Mouse (Mus musculus): Measurements from ENCODE around the gene Pink1.

The Pink1 gene

DNA sequence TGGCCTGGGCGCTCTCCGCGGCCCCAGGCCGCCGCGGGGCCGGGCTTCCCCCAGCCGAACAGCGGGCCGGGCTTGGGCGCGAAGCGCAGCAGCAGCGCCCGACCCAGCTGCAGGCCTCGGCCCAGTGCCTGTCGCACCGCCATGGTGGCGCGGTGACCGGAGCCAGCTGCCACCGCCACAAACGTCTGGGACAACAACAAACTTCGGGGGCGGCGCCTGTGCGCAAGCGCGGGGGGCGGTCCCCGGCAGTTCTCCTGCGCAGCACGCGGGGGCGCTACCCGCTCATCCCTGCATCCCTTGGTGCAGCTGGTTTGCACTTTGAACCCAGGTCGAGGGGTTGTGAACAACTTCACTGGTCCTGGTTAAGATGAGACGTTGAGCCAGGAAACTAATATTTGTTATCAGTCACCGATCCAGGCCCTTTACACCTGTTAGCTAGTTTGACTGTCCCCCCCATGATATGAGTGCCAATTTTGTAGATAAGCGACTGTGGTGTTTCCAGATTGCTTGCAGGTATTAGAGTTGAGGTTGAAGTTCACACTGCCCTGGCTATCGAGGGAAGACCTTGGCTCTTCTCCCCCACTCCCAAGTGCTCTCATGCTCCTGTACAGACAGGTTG is at the start of gene Pink1:
Pink1 (minus strand) TSS at position 231 of the 619 bp plus-strand sequence.
- DNase-seq, result peak; percentile 92

DNA sequence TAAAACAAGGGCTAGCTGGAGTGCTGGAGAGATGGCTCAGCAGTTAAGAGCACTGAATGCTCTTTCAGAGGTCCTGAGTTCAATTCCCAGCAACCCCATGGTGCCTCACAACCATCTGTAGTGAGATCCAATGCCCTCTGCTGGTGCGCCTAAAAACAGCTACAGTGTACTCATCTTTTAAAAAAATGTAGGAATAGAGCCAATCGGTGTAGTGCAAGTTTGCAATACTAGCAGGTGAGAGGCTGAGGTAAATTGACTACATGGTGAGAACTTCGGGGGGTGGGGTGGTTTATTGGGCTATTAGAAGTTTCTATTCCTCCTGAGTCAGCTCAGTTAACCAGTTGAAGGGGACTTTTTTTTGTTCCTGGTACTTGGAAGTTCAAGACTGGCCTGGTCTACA is 49.0 kb upstream of the Pink1 start:
- DNase-seq, result no peak

DNA sequence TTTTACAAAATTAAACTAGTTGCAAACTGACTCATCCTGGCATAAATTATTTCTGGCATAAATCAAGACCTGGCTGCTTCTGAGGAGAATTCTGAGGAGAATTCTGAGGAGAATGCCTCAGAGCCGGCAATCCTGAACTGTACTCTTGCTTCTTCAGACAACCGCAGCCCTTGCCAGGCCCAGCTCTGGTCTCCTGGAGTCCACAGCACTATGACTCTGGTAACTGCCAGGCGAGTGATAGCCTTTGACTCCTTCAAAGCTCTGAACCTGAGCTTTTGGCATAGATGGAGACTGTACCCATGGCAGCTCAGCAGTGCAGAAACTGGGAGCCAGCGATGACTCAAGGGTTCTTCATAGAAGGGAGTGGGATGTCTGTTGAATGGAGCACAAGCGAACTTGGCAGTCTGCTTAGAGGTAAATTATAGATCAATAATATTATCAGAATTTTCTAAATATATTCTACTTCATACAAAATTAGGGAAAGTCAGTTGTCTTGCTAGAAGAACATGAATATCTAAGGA is 44.9 kb upstream of the Pink1 start:
- DNase-seq, result no peak

DNA sequence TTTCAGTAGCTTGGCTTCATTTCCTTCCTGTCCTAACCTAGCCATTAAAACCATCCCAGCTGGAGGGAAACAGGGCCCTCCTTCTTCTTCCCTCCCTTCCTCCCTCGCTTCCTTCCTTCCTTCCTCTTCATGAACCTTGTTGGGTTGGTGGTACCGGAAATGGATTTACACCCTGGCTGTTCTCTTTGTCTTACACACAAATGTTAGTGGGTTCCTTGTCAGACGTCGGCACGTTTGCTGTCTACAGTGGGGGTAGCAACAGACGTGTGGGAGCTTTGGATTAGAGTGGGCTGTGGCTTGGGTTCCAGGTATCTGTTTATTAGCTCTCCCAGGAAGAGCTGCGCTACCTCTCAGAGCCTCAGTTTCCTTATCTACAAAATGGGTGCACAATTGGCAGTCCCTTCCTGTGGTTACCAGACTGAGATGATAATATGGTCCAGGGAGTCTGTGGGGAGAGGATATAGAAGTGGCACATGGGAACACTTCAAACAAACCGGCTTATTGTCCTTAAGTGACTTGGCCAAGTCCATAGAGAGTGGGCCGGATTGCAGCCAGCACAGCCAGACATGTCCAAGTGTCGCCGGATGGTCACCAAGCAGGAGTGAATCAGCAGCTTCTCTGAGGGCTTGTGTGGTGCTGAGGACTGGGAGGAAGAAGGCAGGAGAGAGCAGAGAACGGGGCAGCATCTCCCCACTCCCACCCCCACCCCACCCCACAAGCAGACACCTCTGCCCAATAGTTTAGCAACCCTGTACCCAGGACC is 42.6 kb upstream of the Pink1 start:
- DNase-seq, result no peak

DNA sequence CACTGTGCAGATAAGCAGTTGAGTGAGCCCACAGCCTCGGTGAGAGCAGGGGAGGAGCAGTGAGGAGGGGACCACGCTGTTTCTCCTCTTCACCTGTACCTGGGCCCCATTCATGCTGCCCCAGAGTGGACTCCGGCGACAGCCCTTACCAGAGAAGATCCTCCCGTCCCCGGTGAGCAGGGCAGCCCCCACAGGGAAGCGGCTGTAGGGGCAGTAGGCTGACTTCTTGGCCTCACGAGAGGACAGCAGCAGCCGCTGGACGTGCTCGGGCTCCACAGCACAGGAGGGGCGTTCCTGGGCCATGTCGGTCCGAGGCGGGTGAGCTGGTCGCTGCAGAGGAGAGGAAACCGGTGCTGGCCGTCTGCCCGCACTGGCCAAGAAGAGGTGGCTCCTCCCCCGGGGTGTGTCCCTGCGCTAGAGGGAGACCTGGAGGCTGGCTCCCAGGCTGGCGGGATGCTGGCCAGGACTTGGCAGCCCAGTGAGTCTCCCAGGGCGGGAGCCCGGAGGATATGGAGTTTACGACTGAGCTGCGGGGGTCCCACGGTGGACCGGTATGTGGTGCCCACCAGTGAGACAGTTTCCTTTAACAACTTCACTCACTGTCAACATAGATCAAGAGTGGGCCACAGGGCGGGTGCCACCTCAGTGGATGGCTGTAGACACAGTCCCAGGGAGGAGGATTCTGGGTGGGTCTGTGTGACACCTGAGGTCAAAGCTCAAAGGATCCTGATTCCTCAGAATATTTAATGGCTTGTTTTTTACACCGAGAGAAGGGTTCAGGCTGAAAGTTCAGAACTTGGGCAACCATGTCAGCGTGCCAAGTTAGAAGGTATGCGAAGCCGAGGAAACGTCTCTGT is 41.8 kb upstream of the Pink1 start, which contains the start of gene Cda:
Cda (minus strand) TSS at position 352 of the 857 bp plus-strand sequence.
- DNase-seq, result no peak

DNA sequence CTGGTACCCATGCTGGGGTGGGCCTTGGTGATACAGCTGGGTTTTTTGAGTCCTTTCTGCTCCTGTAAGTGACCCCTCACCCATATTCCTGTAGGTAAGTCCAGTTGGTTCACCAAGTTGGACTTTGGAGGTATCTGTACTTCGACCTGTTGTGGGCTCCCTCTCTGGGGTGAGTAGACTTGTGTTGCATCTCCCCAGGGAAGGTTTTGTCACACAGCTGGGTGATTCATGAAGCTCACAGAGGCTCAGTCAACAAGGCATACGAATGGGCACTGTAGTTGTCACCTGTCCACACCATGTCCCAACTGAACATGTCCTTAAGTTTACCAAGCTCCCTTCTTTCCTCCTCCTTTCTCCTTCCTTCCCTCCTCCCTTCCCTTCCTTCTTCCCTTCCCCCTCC is 40.5 kb upstream of the Pink1 start:
- no peak for DNase-seq

DNA sequence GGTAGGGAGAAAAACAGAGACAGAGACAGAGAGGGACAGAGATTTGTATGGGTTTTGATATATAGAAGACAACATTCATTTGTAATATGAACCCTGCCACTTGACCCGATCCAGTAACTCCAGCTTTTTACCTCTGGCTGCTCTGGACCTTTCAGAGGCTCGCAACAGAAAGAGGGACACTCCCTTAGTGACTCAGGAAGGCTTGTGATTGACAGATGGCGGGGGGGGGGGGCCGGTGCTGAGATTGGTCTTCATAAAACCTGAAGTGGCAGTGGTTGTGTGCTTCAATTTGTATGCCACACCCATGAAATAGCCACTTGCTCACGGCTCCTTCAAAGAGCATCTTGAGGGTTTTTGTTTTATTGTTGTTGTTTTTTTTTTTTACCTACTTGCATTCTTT is 37.4 kb upstream of the Pink1 start:
- DNase-seq, result no peak

DNA sequence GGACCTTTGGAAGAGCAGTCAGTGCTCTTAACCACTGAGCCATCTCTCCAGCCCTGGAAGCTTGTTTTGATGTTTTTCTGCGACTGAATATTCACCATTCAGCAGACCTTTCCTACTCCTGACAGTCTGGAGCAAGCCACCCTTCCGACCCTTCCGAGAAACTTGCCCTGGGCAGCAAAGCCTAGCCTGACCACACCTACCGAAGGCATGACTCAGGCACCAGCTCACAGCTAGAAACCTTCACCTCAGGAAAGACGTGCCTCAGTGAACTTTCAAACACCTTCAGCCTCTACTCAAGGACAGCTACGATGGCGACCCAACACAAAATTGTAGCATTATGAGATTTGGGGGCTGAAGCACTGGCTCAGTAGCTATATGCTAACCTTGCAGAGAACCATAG is 36.8 kb upstream of the Pink1 start:
- DNase-seq, result no peak

DNA sequence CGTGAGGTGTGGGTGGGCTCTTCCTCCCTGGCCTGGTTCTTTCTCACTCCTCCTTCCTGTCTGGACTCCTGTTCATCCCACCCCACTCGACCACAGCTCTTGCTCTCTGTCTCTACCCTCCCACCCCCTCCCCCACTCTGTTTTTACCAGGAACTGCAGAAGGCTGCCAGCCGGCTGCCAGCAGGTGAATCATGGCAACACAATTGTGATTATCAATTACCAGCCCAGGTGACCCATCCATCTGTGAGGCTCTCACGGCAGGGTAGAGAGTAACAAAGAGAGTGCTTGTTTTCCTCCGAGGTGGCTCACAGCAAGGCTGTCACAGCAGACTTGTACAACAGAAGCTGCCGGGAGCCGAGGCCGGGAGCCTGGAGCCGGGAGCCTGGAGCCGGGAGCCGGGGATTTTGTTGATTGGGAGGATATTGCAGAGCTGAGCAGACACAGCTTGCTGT is 35.3 kb upstream of the Pink1 start:
- no peak for DNase-seq

DNA sequence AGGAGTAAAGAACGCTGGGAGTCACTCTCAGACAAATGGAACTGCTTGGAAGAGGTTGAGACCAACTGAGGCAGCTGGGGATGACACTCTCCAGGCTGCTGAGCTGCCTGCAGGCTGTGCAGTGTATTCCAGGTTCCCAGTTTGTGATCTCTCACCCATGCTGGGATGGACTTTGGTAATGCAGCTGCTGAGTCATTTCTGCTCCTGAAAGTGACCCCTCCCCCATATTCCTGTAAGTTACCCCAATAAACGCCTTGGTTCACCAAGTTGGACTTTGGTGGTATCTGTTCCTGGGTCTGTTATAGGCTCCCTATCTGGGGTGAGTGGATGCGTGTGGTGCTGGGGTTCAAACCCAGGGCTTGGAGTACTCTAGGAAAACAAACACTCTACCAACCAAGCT is 32.1 kb upstream of the Pink1 start:
- no peak for DNase-seq

DNA sequence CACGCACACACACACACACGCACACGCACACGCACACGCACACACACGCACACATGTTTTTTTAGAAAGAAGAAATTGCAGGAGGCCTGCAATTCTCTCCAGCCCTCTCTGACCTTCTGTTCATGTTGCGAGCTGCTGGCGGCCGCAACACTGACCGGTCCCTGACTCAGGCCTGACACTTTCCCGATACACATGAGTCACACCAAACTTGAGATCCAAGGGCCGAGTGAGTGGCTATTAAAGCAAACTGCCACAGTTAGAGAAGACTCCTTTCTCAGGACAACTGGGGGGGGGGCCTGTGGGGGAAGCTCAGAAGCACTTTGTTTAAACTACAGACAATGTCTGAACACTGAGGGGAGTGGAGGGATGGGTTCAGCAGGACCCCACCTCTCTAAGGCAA is 30.4 kb upstream of the Pink1 start:
- no peak for DNase-seq

DNA sequence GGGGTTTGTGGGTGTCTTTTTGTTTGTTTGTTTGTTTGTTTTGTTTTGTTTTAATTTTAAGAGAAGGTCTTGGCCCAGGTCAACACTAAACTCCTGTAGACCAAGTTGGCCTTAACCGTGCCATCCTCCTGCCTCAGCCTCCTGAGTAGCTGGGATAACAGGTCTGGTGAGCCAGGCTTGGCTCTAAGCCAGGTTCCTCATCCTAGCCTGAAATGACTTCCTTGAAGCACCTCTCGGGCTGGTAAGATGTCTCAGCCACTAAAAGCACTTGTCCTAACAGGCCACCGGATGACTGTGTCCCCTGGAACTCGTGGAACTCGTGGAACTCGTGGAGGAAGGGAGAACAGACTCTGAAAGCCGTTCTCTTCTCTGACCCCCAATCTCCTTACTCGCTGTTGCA is 30.0 kb upstream of the Pink1 start:
- no peak for DNase-seq

DNA sequence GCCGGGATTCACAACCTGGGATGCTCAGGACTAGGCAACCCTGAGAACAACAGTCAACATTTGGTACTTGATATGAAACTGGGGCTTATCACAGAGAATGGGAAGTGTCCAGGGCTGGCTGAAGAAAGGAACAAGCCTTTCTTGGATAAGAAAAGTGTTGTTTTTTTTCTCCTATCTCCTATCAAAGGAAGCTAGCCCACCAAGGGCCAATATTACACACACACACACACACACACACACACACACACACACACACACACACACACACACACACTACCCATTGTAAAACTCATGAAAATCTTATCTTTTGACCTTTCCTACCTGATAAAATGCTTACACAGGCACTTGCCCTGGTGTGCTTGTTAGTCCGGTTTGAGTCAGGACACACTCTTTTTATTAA is 29.4 kb upstream of the Pink1 start:
- DNase-seq, result no peak

DNA sequence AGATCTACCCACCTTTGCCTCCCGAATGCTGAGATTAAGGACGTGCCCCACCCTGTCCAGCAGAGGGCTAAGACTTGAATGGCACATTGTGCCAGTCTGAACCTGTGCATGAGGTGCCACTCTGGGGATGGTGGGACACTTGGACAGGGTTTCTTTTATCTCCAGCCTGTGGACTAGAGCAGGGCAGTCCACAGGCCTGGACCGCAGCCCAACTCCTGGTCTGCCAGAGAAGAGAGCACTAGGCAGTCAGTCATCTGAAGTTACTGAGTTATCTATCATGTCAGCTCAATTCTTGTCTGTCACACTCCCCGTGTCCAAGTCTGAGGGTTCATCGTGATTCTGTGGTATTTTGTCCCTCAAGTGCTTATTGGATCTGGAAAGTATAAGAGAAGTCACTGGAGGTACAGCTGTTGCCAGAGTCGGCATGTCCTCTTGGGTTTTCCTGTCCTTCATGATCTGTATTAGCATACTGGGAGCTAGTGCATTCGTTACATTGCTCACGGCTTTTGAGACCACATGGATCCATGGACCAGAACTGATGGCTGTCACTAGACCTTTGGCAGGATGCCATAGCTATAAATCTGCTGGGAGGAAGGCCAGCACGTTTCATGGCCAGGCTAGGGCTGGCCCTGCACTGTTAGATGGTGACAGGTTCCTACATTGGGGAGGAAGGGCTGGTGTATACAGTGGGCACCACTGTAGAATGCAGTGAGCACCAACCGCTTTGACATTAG is 27.5 kb upstream of the Pink1 start:
- DNase-seq, result no peak

DNA sequence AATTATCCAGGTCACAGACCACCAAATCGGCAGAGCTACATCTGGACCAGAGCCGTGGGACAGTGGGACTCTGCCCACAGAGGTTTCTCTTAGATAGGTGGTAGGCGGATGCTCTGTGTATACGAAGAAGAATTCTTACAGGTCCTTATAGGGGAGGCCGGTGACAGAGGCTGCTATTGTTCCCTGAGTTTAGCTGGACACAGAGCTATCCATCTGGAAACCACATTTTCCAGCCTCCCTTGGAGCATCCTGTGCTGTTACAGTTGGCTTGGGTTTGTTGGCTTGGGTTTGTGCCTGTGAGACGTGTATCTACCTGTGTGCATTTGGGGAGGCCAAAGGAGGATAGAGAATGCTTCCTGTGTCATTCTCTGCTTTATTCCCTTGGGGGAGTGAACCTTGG is 26.6 kb upstream of the Pink1 start:
- DNase-seq, result no peak

DNA sequence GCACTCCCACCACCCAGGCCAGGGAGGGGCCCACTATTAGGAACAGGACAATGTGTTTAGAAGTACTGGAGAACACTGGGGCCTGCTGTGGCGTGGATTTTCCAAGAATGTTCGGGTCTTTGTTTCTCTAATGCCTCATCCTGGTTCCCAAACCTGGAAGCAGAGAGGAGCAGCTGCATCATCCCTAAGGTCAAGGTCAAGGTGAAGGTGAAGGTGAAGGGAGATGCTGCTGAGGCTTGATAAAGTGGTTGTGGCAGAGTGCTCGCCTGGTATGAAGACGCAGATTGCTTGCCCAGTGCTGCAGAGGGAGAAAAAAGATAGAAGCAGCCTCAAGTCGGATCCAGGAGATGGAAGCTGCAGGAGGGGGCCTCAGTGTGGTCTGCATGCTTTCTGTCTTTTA is 25.7 kb upstream of the Pink1 start:
- DNase-seq, result no peak

DNA sequence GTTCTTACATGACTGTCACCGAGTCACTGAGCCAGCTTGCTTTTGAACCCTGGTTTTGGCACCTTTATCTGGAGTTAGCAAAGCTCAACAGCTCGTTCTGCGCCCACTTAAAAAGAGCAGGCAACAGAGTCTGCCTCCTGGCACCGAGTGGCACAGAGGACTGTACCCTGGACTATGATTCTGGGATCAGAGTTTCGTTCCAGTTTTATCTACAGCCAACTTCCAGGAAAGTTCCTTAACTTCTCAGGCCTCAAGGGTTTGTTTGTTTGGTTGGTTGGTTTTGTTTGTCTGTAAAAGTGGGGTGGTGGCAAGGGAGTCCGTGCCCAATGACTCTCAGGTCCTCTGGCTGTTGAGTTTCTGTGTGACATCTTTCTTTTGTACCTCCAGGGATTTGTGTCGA is 22.6 kb upstream of the Pink1 start:
- DNase-seq, result no peak

DNA sequence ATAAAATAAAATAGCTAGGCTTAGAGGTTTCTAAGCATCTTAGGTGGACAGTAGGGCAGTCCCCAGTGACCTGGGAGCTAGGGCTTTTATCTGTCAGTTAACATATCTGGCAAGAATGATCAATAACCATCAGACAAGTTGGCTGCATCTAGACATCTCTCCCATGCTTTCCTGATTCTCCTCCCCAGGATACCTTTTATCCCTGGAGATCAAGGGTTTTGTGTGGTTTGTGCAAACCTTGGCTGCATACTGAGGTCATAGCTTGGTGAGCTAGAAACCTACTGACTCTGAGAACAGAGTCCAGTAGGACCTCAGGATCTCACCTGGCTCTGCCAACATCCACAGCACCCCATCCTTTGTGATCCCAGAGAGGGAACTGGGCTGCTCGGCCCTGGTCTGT is 21.2 kb upstream of the Pink1 start:
- no peak for DNase-seq

DNA sequence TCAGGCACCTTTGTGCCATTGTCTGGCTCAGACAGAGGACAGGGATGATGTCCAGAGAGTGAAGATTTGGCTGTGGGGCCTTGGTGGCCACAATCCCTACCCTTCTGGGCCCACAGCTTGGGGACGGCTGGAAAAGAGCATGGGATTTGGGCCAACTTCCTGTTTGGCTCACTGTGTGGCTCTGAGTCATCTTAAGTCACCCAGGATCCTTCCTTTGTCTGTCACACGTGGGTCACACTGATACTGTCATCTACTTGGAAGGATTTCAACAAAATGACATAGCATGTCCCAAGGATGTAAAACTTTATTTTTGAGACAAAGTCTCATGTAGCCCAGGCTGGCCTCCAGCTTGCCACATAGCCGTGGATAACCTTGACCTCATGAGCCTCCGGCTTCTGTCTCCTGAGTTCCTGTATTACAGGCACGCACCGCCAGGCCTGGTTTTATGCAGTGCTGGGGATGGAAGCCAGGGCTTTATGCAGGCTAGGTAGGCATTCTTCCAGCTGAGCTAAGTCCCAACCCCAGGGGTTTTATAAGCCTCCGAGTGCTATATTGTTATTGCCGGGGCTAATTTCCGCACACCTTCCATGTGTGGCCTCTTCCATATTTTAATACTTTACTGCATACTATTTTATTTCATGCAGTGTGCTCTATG is 18.9 kb upstream of the Pink1 start:
- no peak for DNase-seq

DNA sequence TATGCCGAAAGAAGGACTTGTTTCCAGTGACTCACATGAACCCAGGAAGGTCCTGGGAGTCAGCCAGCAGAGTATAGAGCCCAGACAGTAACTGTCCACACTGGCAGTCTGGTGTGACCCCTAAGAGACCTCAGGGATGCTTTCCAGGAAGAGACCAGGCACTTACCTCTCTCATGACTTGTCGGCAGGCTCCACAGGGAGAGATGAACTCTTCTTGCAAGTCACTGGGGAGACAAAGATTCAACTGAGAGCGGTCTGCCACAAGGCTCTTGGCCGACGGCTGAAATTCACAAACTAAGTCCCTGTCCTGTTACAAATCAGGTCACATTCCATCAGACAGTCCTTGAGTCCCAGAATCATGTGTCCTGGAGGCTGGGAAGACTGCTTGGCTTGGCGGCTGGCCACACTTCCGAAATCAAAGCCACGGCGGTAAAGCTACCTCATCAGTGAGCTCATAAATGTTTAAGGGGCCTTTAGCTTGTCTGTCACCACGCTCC is 17.3 kb upstream of the Pink1 start:
- no peak for DNase-seq

DNA sequence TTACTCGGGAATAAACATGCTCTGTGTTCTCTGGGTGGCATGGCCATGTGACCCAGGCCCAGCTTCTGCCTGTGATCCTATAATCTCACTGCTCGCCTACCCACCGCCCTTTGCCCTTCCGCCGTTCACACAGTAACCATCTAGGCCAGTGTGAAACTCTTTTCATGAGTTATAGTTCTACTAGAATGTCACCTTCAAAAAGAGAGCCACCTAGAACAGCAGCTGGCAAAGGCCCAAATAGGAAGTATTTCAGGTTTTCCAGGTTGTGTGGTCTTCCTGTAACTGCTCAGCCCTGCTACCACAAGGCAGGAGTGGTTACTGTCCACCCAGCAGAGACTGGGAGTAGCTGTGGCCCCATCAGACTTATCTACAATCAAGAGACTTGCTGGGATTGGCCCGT is 16.7 kb upstream of the Pink1 start:
- no peak for DNase-seq

DNA sequence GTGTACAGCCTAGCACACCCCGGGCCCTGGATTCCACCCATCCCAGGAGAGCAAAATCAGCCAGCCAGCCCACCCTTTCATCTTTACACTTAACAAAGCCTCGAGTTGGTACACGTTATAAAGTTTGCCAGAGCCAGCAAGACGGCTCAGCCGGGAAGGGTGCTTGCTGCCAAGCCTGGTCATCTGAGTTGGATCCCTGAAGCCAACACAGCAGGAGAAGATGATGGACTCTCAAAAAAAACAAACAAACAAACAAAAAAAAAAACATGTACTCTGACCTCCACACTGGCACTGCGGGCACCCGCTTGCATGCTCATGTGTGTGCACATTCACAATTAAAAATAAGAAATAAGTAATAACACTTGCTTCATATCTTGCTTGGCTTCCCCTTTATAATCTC is 15.9 kb upstream of the Pink1 start:
- DNase-seq, result no peak
